Mouse (Mus musculus) T-cell, adult 2 months (primary cell): ENCODE results near the gene Rnf126.
A peak's percentile ranks its signal among the peaks of the same experiment; 100 is the strongest.

Experiments used
- DNase-seq: peaks from one replicate; pipeline ENCODE4 v3.0.0; 2022; ENCODE audit warnings: low spot score

Rnf126 gene

GRCm38 (mm10) chr10:79729357-79729965 lies 37.3 kb downstream of the Rnf126 start:
- DNase-seq: no peak

GRCm38 (mm10) chr10:79728323-79729249 lies 38.2 kb downstream of the Rnf126 start:
- DNase-seq: no peak

- peak; percentile 57 for DNase-seq
Observed at GRCm38 (mm10) chr10:79726090-79726489, 40.7 kb downstream of the Rnf126 start.

- DNase-seq: no peak
Observed at GRCm38 (mm10) chr10:79723692-79724091, 43.1 kb downstream of the Rnf126 start.

GRCm38 (mm10) chr10:79723047-79723446 lies 43.7 kb downstream of the Rnf126 start:
- no peak for DNase-seq

GRCm38 (mm10) chr10:79721089-79721488 lies 45.7 kb downstream of the Rnf126 start:
- no peak for DNase-seq

GRCm38 (mm10) chr10:79717640-79718357 lies 49.0 kb downstream of the Rnf126 start:
- no peak for DNase-seq

GRCm38 (mm10) chr10:79716988-79717355 lies 49.8 kb downstream of the Rnf126 start:
- peak; percentile 14 for DNase-seq

GRCm38 (mm10) chr10:79716254-79716987 lies 50.3 kb downstream of the Rnf126 start, which contains the start of gene Hcn2:
Gene Hcn2, plus strand, starts transcription at chr10:79716634.
- no peak for DNase-seq

- DNase-seq: no peak
Observed at GRCm38 (mm10) chr10:79714996-79715395, 51.8 kb downstream of the Rnf126 start.

- DNase-seq: no peak
Observed at GRCm38 (mm10) chr10:79713163-79713562, 53.6 kb downstream of the Rnf126 start.

- DNase-seq: peak; percentile 69
Observed at GRCm38 (mm10) chr10:79712499-79713126, 54.1 kb downstream of the Rnf126 start.

GRCm38 (mm10) chr10:79712029-79712428 lies 54.7 kb downstream of the Rnf126 start:
- DNase-seq: peak; percentile 24

GRCm38 (mm10) chr10:79709307-79709706 lies 57.4 kb downstream of the Rnf126 start:
- no peak for DNase-seq

GRCm38 (mm10) chr10:79708668-79709067 lies 58.1 kb downstream of the Rnf126 start:
- DNase-seq: no peak
